Mouse (Mus musculus) kidney, postnatal 0 days (tissue): ENCODE data around the gene Tfr2. TPM values are rescaled to one million over a fixed set of nuclear protein-coding genes. Genes with fewer than 3 reads are reported as not detected.
A peak's percentile ranks its signal among the peaks of the same experiment; 100 is the strongest.

Source experiments
- ATAC-seq: fragments of 200-750 bp; cut with Nextera tagmentation; replicated peaks from 2 replicates; pipeline ENCODE4 v1.8.0; 2017; ENCODE audit warnings: low read depth, moderate number of reproducible peaks, moderate TSS enrichment, moderate library complexity; ENCODE audit not compliant: low FRiP score
- DNase-seq: peaks from one replicate; pipeline ENCODE4 v3.0.0-alpha.2; 2016; ENCODE audit warnings: low spot score
- H3K27ac ChIP-seq: fragments of 300-500 bp; sonication (generic); 2 replicates; pipeline ENCODE4 v1.5.1; 2014; ENCODE audit warnings: mild to moderate bottlenecking
- H3K27me3 ChIP-seq: fragments of 300-500 bp; sonication (generic); 2 replicates; pipeline ENCODE4 v1.6.1; 2014; ENCODE audit warnings: low read length, mixed read lengths; ENCODE audit not compliant: insufficient read depth
- H3K36me3 ChIP-seq: fragments of 300-500 bp; sonication (generic); 2 replicates; pipeline ENCODE4 v1.6.1; 2014; ENCODE audit warnings: low read length, mixed read lengths; ENCODE audit not compliant: insufficient read depth
- H3K4me1 ChIP-seq: fragments of 300-500 bp; sonication (generic); replicated peaks from 2 replicates; pipeline ENCODE4 v1.6.1; 2014; ENCODE audit warnings: antibody characterized with exemption, low read length, mixed read lengths; ENCODE audit not compliant: insufficient read depth
- H3K4me2 ChIP-seq: fragments of 300-500 bp; sonication (generic); 2 replicates; pipeline ENCODE4 v1.6.1; 2014; ENCODE audit warnings: mild to moderate bottlenecking, low read length, moderate library complexity, mixed read lengths
- H3K4me3 ChIP-seq: fragments of 300-500 bp; sonication (generic); replicated peaks from 2 replicates; pipeline ENCODE4 v1.5.1; 2014; ENCODE audit warnings: low read depth, low read length
- H3K9ac ChIP-seq: fragments of 300-500 bp; sonication (generic); 2 replicates; pipeline ENCODE4 v1.6.1; 2014; ENCODE audit warnings: low read depth, low read length
- H3K9me3 ChIP-seq: fragments of 300-500 bp; sonication (generic); replicated peaks from 2 replicates; pipeline ENCODE4 v1.6.1; 2016; ENCODE audit warnings: low read length, inconsistent platforms, mixed read lengths
- CTCF ChIP-seq: IDR thresholded peaks from 2 replicates; pipeline ENCODE4 v1.5.1; 2016; ENCODE audit warnings: antibody characterized with exemption, low read depth, mild to moderate bottlenecking, moderate library complexity
- WGBS: fragments of 180-500 bp; shearing (Covaris S2); extraction: QIAGEN DNeasy Blood & Tissue Kit; methylation state at CpG from one replicate; pipeline ENCODE4 v1.1.7; 2014; 5-methylcytosine and 5-hydroxymethylcytosine counted together
- polyA plus RNA-seq: library from polyadenylated mRNA; unstranded; fragments of >200 nt; fragmentation: Nextera tagmentation; extraction: Ambion mirVana; gene quantifications from 2 replicates; pipeline ENCODE4 v1.2.1, GENCODE M21; 2015

Tfr2 gene
- polyA plus RNA-seq, 1 experiment from 2014 or later = 0.13 TPM

DNA sequence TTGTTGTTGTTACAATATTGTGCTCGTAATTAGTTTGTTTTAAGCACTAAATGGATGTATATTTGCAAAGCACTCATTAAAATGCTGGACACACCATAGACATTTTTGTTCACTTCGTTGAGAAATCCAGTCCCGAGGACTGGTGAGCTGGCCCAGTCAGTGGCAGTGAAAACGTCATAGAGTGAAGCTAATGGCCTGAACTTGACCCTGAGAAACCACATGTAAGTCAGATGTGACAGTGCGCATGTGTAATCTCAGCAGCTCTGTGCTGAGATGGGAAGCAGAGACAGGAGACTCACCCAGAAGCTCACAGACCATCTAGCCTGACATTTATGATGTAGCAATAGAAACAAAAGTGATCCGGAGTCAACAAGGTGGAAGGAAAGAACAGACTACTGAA, 24.7 kb upstream of the Tfr2 start:
- no peak for TF ChIP-seq CTCF
- Histone ChIP-seq H3K4me2 (no peak overlapping the region), H3K9me3 (no peaks in the 10 kb centered on the region), H3K4me1 (no peaks in the 10 kb centered on the region), H3K4me3 (no peak overlapping the region), H3K27me3 (no peaks in the 10 kb centered on the region), H3K36me3 (no peaks in the 10 kb centered on the region), H3K9ac (no peak overlapping the region), H3K27ac (no peak overlapping the region)
- WGBS = 58% methylated on average over 6 of the region's 6 CpGs
- ATAC-seq (no peak), DNase-seq (no peak)

GRCm38 (mm10) chr5:137545596-137545995, 24.0 kb upstream of the Tfr2 start:
- Histone ChIP-seq H3K4me3 (no peak overlapping the region), H3K9me3 (no peaks in the 10 kb centered on the region), H3K36me3 (no peaks in the 10 kb centered on the region), H3K4me1 (no peaks in the 10 kb centered on the region), H3K27me3 (no peaks in the 10 kb centered on the region), H3K9ac (no peak overlapping the region), H3K4me2 (no peak overlapping the region), H3K27ac (no peak overlapping the region)
- WGBS = 67% methylated on average over 4 of the region's 4 CpGs
- ATAC-seq = no peak
- TF ChIP-seq CTCF = no peak
- no peak for DNase-seq

DNA sequence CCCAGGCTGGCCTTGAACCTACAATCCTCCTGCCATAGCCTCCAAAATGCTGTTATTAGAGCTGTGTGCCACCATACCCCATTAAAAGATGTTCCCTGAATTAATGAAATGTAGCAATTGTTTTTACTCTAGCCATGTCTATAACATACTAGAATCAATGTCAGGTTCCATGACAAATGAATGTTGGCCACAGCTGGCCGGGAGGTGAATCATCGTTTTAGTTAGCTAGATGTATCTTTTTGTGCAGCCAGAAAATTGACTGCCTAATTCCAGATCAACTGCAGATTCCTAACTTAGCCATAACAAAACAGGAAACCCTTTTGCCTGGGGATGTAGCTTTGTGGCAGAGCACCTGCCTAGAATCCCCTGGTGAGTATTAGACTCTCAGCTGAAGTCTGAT, 19.8 kb upstream of the Tfr2 start:
- DNase-seq (no peak), ATAC-seq (no peak)
- Histone ChIP-seq H3K27ac (no peak overlapping the region), H3K4me3 (no peak overlapping the region), H3K4me1 (no peaks in the 10 kb centered on the region), H3K27me3 (no peaks in the 10 kb centered on the region), H3K9ac (no peak overlapping the region), H3K4me2 (no peak overlapping the region), H3K9me3 (no peaks in the 10 kb centered on the region), H3K36me3 (no peaks in the 10 kb centered on the region)
- 74% methylated on average over 2 of the region's 2 CpGs for WGBS
- TF ChIP-seq CTCF = no peak

- DNase-seq (no peak), ATAC-seq (no peak)
- H3K4me3 ChIP-seq = no peak overlapping the region
- H3K4me1 ChIP-seq = no peaks in the 10 kb centered on the region
- H3K27ac ChIP-seq = no peak overlapping the region
- H3K9ac ChIP-seq = no peak overlapping the region
- TF ChIP-seq CTCF = peak; percentile 43; the same call in 1 of the 2 replicates
- no peaks in the 10 kb centered on the region for H3K9me3 ChIP-seq
- no peaks in the 10 kb centered on the region for H3K27me3 ChIP-seq
- no peaks in the 10 kb centered on the region for H3K36me3 ChIP-seq
- WGBS = 77% methylated on average over 5 of the region's 5 CpGs
- H3K4me2 ChIP-seq = no peak overlapping the region
Observed at GRCm38 (mm10) chr5:137551119-137551518, 18.5 kb upstream of the Tfr2 start.

GRCm38 (mm10) chr5:137553000-137553399, 16.6 kb upstream of the Tfr2 start:
- 0 out of 2 replicates have a peak overlapping the region, but pooled peaks have one; percentile 6 for H3K4me3 ChIP-seq
- H3K4me1 ChIP-seq = no peaks in the 10 kb centered on the region
- WGBS = 28% methylated on average over 6 of the region's 6 CpGs
- no peak overlapping the region for H3K9ac ChIP-seq
- H3K27me3 ChIP-seq = no peaks in the 10 kb centered on the region
- ATAC-seq = no peak
- H3K27ac ChIP-seq = no peak overlapping the region
- H3K9me3 ChIP-seq = no peaks in the 10 kb centered on the region
- DNase-seq = no peak
- H3K4me2 ChIP-seq = peak overlapping the region; percentile 19; the same call in 1 of the 2 replicates
- no peaks in the 10 kb centered on the region for H3K36me3 ChIP-seq
- no peak for TF ChIP-seq CTCF

- Histone ChIP-seq H3K9me3 (no peaks in the 10 kb centered on the region), H3K4me2 (peak within 1 kb of the TSS; percentile 19; the same call in 1 of the 2 replicates), H3K27me3 (no peaks in the 10 kb centered on the region), H3K27ac (no peak within 1 kb of the TSS), H3K9ac (no peak within 1 kb of the TSS), H3K4me3 (0 out of 2 replicates have a peak within 1 kb of the TSS, but pooled peaks have one; percentile 6), H3K4me1 (no peaks in the 10 kb centered on the region), H3K36me3 (no peaks in the 10 kb centered on the region)
- no peak for TF ChIP-seq CTCF
- under 1% methylated on average over 37 of the region's 37 CpGs for WGBS
- DNase-seq (peak; percentile 68), ATAC-seq (peak; percentile 49; the same call in 1 of the 2 replicates)
Observed at GRCm38 (mm10) chr5:137553411-137553837, 16.2 kb upstream of the Tfr2 start, which contains the start of gene Actl6b. Gene Actl6b (plus strand): TSS chr5:137553517.

DNA sequence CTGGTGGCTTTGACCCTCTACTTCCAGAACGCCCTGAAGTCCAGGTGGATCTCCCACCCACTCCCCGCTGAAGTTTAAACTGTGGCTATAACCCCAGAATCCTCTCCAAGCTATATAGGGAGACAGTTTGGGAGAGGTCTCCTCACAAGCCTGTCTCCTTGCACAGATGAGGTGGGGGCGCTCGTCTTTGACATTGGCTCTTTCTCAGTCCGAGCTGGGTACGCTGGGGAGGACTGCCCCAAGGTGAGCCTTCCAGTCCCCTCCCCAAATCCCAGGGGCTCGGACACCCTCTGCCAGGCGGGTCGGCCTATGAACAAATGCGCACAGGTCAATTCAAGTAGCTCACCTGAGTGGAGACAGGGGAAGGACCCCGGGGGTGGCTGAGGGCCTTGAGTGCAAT, 15.7 kb upstream of the Tfr2 start:
- Histone ChIP-seq H3K4me3 (no peak overlapping the region), H3K9ac (no peak overlapping the region), H3K4me1 (no peaks in the 10 kb centered on the region), H3K4me2 (no peak overlapping the region), H3K27me3 (no peaks in the 10 kb centered on the region), H3K36me3 (no peaks in the 10 kb centered on the region), H3K9me3 (no peaks in the 10 kb centered on the region), H3K27ac (no peak overlapping the region)
- 49% methylated on average over 11 of the region's 11 CpGs for WGBS
- ATAC-seq (no peak), DNase-seq (no peak)
- no peak for TF ChIP-seq CTCF
